8 mouse cellular contexts compared by ENCODE assay signal in genomic region chr9:108661677-108662612, GRCm38 (mm10). TPM values are rescaled to one million over a fixed set of nuclear protein-coding genes. Genes with fewer than 3 reads are reported as not detected.
DNase-seq lines count a peak whose midpoint lies in the region; ATAC-seq and TF ChIP-seq lines count a peak whose summit lies in the region.

Slc25a20 (plus strand) TSS chr9:108662088.

- WGBS in embryonic facial prominence, embryonic 14.5 days: 4% methylated on average over 21 of the region's 37 CpGs
- 3% methylated on average over 37 of the region's 37 CpGs for WGBS in heart, adult 2 months
- 3% methylated on average over 33 of the region's 37 CpGs for WGBS in limb, embryonic 14.5 days
- 2% methylated on average over 36 of the region's 37 CpGs for WGBS in midbrain, postnatal 0 days

- peaks cover 4% of the 10 kb centered on the region; the same call in 1 of the 2 replicates for H3K4me1 ChIP-seq in embryonic facial prominence, embryonic 14.5 days (ENCODE audit: control insufficient read depth, insufficient read depth, low read length)
- peaks cover 3% of the 10 kb centered on the region for H3K4me1 ChIP-seq in heart, adult 2 months (ENCODE audit: control insufficient read depth, insufficient read depth, low read length)
- H3K4me1 ChIP-seq in limb, embryonic 14.5 days (ENCODE audit: control insufficient read depth, insufficient read depth, low read length): peaks cover 8% of the 10 kb centered on the region; the same call in 1 of the 2 replicates
- H3K4me1 ChIP-seq in midbrain, postnatal 0 days (ENCODE audit: insufficient read depth, low read length): peaks cover 5% of the 10 kb centered on the region; the same call in 1 of the 2 replicates

- TF ChIP-seq EP300 in heart, adult 2 months (IDR thresholded peaks at IDR 0.05; ENCODE audit: insufficient read depth, low read depth, low read length): 0 out of 2 replicates have a peak, but pooled peaks have one; percentile 12

- TF ChIP-seq CTCF in heart, adult 2 months (IDR thresholded peaks at IDR 0.05): no peak
- TF ChIP-seq CTCF in midbrain, postnatal 0 days (IDR thresholded peaks at IDR 0.05): no peak

- H3K27me3 ChIP-seq in embryonic facial prominence, embryonic 14.5 days (replicated peaks; ENCODE audit: control insufficient read depth, insufficient read depth, low read length): no peaks in the 10 kb centered on the region
- no peaks in the 10 kb centered on the region for H3K27me3 ChIP-seq in heart, adult 2 months (ENCODE audit: control insufficient read depth, insufficient read depth, low read length)
- H3K27me3 ChIP-seq in limb, embryonic 14.5 days (ENCODE audit: control insufficient read depth, insufficient read depth, low read length): no peaks in the 10 kb centered on the region
- no peaks in the 10 kb centered on the region for H3K27me3 ChIP-seq in midbrain, postnatal 0 days (ENCODE audit: insufficient read depth, low read length)

- peak; percentile 67 for TF ChIP-seq POLR2A in heart, adult 2 months (IDR thresholded peaks at IDR 0.05; ENCODE audit: insufficient read depth, low read depth, low read length)
- no peak for TF ChIP-seq POLR2A in limb, embryonic 14.5 days (IDR thresholded peaks at IDR 0.05; ENCODE audit: borderline replicate concordance, extremely low read depth, insufficient read depth, insufficient read length)

- H3K9me3 ChIP-seq in embryonic facial prominence, embryonic 14.5 days (ENCODE audit: control insufficient read depth, low read length): no peaks in the 10 kb centered on the region
- no peaks in the 10 kb centered on the region for H3K9me3 ChIP-seq in limb, embryonic 14.5 days (ENCODE audit: control insufficient read depth, low read length)
- H3K9me3 ChIP-seq in midbrain, postnatal 0 days (ENCODE audit: low read length): no peaks in the 10 kb centered on the region

- no peaks in the 10 kb centered on the region; the same call in 1 of the 2 replicates for H3K79me2 ChIP-seq in heart, adult 2 months (replicated peaks; ENCODE audit: control insufficient read depth, insufficient read depth, low read length)

- H3K36me3 ChIP-seq in embryonic facial prominence, embryonic 14.5 days (ENCODE audit: control insufficient read depth, insufficient read depth, low read length): no peaks in the 10 kb centered on the region
- H3K36me3 ChIP-seq in heart, adult 2 months (ENCODE audit: control insufficient read depth, insufficient read depth, low read length): peaks cover 6% of the 10 kb centered on the region
- H3K36me3 ChIP-seq in limb, embryonic 14.5 days (ENCODE audit: control insufficient read depth, insufficient read depth, low read length): no peaks in the 10 kb centered on the region
- H3K36me3 ChIP-seq in midbrain, postnatal 0 days (ENCODE audit: insufficient read depth, low read length): no peaks in the 10 kb centered on the region

- intact Hi-C loops in heart, adult 2 months (cut with DNase I): no loop called here

- no peak within 1 kb of the TSS for H3K27ac ChIP-seq in embryonic facial prominence, embryonic 14.5 days (replicated peaks; ENCODE audit: low read depth, low read length)
- peak within 1 kb of the TSS; percentile 81 for H3K27ac ChIP-seq in heart, adult 2 months
- H3K27ac ChIP-seq in limb, embryonic 14.5 days (replicated peaks; ENCODE audit: low read depth, low read length): no peak within 1 kb of the TSS
- H3K27ac ChIP-seq in midbrain, postnatal 0 days (ENCODE audit: low read depth, low read length): no peak within 1 kb of the TSS

- peak within 1 kb of the TSS; percentile 65 for H3K9ac ChIP-seq in embryonic facial prominence, embryonic 14.5 days (ENCODE audit: low read depth, low read length)
- peak within 1 kb of the TSS; percentile 80 for H3K9ac ChIP-seq in heart, adult 2 months (ENCODE audit: low read depth, low read length)
- H3K9ac ChIP-seq in limb, embryonic 14.5 days (ENCODE audit: low read depth, low read length, severe bottlenecking): peak within 1 kb of the TSS; percentile 59
- peak within 1 kb of the TSS; percentile 72 for H3K9ac ChIP-seq in midbrain, postnatal 0 days (replicated peaks; ENCODE audit: low read length, poor library complexity, severe bottlenecking)

- ATAC-seq in embryonic facial prominence, embryonic 14.5 days (ENCODE audit: low read depth): peak; percentile 94
- ATAC-seq in limb, embryonic 14.5 days (ENCODE audit: low FRiP score, low read depth): peak; percentile 89
- ATAC-seq in midbrain, postnatal 0 days (ENCODE audit: low FRiP score): peak; percentile 82

- peak within 1 kb of the TSS; percentile 72 for H3K4me3 ChIP-seq in embryonic facial prominence, embryonic 14.5 days (ENCODE audit: low read depth, low read length)
- peak within 1 kb of the TSS; percentile 66 for H3K4me3 ChIP-seq in heart, adult 2 months
- H3K4me3 ChIP-seq in limb, embryonic 14.5 days (replicated peaks; ENCODE audit: low read length): peak within 1 kb of the TSS; percentile 61
- H3K4me3 ChIP-seq in midbrain, postnatal 0 days (ENCODE audit: low read depth, low read length): peak within 1 kb of the TSS; percentile 63

- peak; percentile 89 for DNase-seq in 3134 (ENCODE audit: extremely low read depth, insufficient read length, low spot score)
- DNase-seq in adrenal gland, postnatal 36 days: peak; percentile 92 to 95
- DNase-seq in embryonic facial prominence, embryonic 14.5 days (ENCODE audit: low spot score): peak; percentile 92
- peak; percentile 85 to 89 for DNase-seq in heart, adult 2 months
- peak; percentile 95 for DNase-seq in kidney, adult 9 months
- DNase-seq in limb, embryonic 14.5 days (ENCODE audit: low spot score): peak; percentile 79
- peak; percentile 87 for DNase-seq in midbrain, postnatal 0 days (ENCODE audit: low spot score)
- DNase-seq in spleen, postnatal 14 days (ENCODE audit: low spot score in 2 of 2): peak; percentile 68 to 76

- H3K4me2 ChIP-seq in embryonic facial prominence, embryonic 14.5 days (ENCODE audit: low read depth, low read length): peak within 1 kb of the TSS; percentile 61
- peak within 1 kb of the TSS; percentile 71 for H3K4me2 ChIP-seq in limb, embryonic 14.5 days (replicated peaks; ENCODE audit: low read depth, low read length, severe bottlenecking)
- peak within 1 kb of the TSS; percentile 76 for H3K4me2 ChIP-seq in midbrain, postnatal 0 days (ENCODE audit: low read depth, low read length, poor library complexity, severe bottlenecking)

RNA-seq across cellular contexts. Expression of gene Slc25a20, which starts in this region (rescaled TPM):
- 100 to 1,000 TPM; 112 to 140 TPM for total RNA-seq in adrenal gland, postnatal 36 days (2021)
- polyA plus RNA-seq in embryonic facial prominence, embryonic 14.5 days (2014; fragmentation: Nextera tagmentation; extraction: Ambion mirVana): 24.0 and 27.1 TPM in 2 replicates
- 100 to 1,000 TPM; 190 to 203 TPM for total RNA-seq in heart, adult 2 months (2021)
- 122 and 169 TPM in 2 replicates for polyA plus RNA-seq in heart, adult 2 months (2012; rRNA removed)
- polyA plus RNA-seq in limb, embryonic 14.5 days (2012; rRNA removed): 16.6 and 20.7 TPM in 2 replicates
- 28.2 and 29.1 TPM in 2 replicates for polyA plus RNA-seq in limb, embryonic 14.5 days (2014; fragmentation: Nextera tagmentation; extraction: Ambion mirVana)
- total RNA-seq in midbrain, postnatal 0 days (2014; rRNA removed): 32.5 and 50.8 TPM in 2 replicates
- polyA plus RNA-seq in midbrain, postnatal 0 days (2015; fragmentation: Nextera tagmentation; extraction: Ambion mirVana): 44.4 and 45.4 TPM in 2 replicates
